Mouse (Mus musculus) mammary gland, adult 2 months (tissue): ENCODE measurements around the gene Clec2d. TPM values are rescaled to one million over a fixed set of nuclear protein-coding genes. Genes with fewer than 3 reads are reported as not detected.

ENCODE experiments used
- polyA plus RNA-seq: library from polyadenylated mRNA; depleted of rRNA; stranded (reverse); fragments of >200 nt; gene quantifications from 2 replicates; pipeline ENCODE4 v1.2.3, GENCODE M21; 2012; ENCODE audit warnings: low replicate concordance; rRNA removed

Clec2d gene
- polyA plus RNA-seq: 63.7 and 107 TPM in 2 replicates

DNA sequence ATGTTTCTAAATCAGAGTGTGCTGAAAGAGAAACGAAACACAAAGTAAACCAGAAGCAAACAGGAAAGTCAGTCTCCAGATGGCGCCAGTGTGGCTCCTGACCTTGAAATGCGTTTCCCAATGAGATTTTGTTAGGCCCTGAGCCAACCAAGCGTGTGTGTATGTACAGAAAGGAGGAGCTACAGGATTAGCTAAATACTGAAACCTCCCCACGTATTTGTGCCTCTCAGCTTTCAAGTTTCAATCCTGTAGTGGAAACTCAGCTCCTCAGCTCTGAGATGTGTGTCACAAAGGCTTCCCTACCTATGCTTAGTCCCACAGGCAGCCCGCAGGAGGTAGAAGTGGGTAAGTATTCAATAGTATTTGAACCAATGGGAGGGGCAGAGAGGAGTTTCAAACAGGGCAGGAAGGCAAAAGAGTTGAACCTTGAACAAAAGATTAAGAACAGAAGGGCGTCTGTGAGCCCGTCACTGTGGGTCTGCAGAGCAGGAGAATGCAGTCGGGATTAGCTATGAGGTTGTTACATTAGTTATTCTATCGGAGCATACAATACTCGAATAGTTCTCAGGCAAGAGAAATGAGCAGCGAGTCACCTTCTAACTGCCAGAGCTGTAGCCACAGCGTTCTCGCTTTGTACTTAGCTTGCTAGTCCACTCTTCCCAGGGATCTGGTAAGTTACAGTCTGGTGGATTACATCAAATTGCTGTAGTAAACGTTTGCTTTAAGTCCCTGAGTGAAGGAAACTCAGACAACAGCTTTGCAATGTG, at the start of gene Clec2d:
Clec2d (plus strand) TSS at position 213 of the 767 bp plus-strand sequence.

Other genes starting within 250 kb of the Clec2d start
- not detected in 2 replicates for gene Clec2g, start 246.2 kb upstream of the Clec2d start, polyA plus RNA-seq
- 0.73 and 1.0 TPM in 2 replicates for gene Klrb1f, start 134.7 kb upstream of the Clec2d start, polyA plus RNA-seq
- 0.14 TPM in 1 of 2 replicates, not detected in the other for gene Clec2e, start 79.7 kb upstream of the Clec2d start, polyA plus RNA-seq
- 3.3 and 5.4 TPM in 2 replicates for gene Cd69, start 94.8 kb downstream of the Clec2d start, polyA plus RNA-seq
- 0.11 TPM in 1 of 2 replicates, not detected in the other for gene 4922502D21Rik, start 151.2 kb downstream of the Clec2d start, polyA plus RNA-seq
- 2.3 and 6.0 TPM in 2 replicates for gene Clec12a, start 162.1 kb downstream of the Clec2d start, polyA plus RNA-seq
- gene Clec12b, start 205.3 kb downstream of the Clec2d start, polyA plus RNA-seq: 0.24 TPM in 1 of 2 replicates, not detected in the other
- gene Clec1b, start 216.7 kb downstream of the Clec2d start, polyA plus RNA-seq: 0.17 and 0.33 TPM in 2 replicates
- 2.1 and 3.8 TPM in 2 replicates for gene Clec9a, start 228.2 kb downstream of the Clec2d start, polyA plus RNA-seq